Mouse (Mus musculus): ENCODE data around the gene Slc38a10. TPM values are rescaled to one million over a fixed set of nuclear protein-coding genes. Genes with fewer than 3 reads are reported as not detected.
A peak's percentile ranks its signal among the peaks of the same experiment; 100 is the strongest.

Slc38a10 gene
- total RNA-seq, 4 experiments from 2014 or later = 88.9 to 104 (median 91.6) TPM

- no peak for DNase-seq (ENCODE audit: low spot score)
Observed at GRCm38 (mm10) chr11:120140255-120140654, 10.9 kb downstream of the Slc38a10 start.

- no peak for DNase-seq (ENCODE audit: low spot score)
Observed at GRCm38 (mm10) chr11:120139309-120139731, 11.8 kb downstream of the Slc38a10 start.

- no peak for DNase-seq (ENCODE audit: low spot score)
Observed at GRCm38 (mm10) chr11:120137625-120138004, 13.5 kb downstream of the Slc38a10 start.

GRCm38 (mm10) chr11:120136796-120137624, 14.1 kb downstream of the Slc38a10 start:
- DNase-seq (ENCODE audit: low spot score) = no peak

- DNase-seq (ENCODE audit: low spot score) = no peak
Observed at GRCm38 (mm10) chr11:120136195-120136594, 15.0 kb downstream of the Slc38a10 start.

- DNase-seq (ENCODE audit: low spot score) = no peak
Observed at GRCm38 (mm10) chr11:120134847-120135530, 16.2 kb downstream of the Slc38a10 start.

- DNase-seq (ENCODE audit: low spot score) = no peak
Observed at GRCm38 (mm10) chr11:120134148-120134547, 17.0 kb downstream of the Slc38a10 start.

GRCm38 (mm10) chr11:120129281-120129680, 21.9 kb downstream of the Slc38a10 start:
- no peak for DNase-seq (ENCODE audit: low spot score)

GRCm38 (mm10) chr11:120126845-120127244, 24.3 kb downstream of the Slc38a10 start:
- no peak for DNase-seq (ENCODE audit: low spot score)

GRCm38 (mm10) chr11:120122126-120122525, 29.0 kb downstream of the Slc38a10 start:
- no peak for DNase-seq (ENCODE audit: low spot score)

- DNase-seq (ENCODE audit: low spot score) = peak; percentile 45
Observed at GRCm38 (mm10) chr11:120120642-120121420, 30.3 kb downstream of the Slc38a10 start.

- no peak for DNase-seq (ENCODE audit: low spot score)
Observed at GRCm38 (mm10) chr11:120119936-120120541, 31.1 kb downstream of the Slc38a10 start.

GRCm38 (mm10) chr11:120119108-120119507, 32.0 kb downstream of the Slc38a10 start:
- DNase-seq (ENCODE audit: low spot score) = no peak

- DNase-seq (ENCODE audit: low spot score) = no peak
Observed at GRCm38 (mm10) chr11:120117626-120118025, 33.5 kb downstream of the Slc38a10 start.

GRCm38 (mm10) chr11:120114488-120115215, 36.5 kb downstream of the Slc38a10 start:
- no peak for DNase-seq (ENCODE audit: low spot score)

- DNase-seq (ENCODE audit: low spot score) = no peak
Observed at GRCm38 (mm10) chr11:120112136-120112535, 39.0 kb downstream of the Slc38a10 start.

- peak; percentile 44 for DNase-seq (ENCODE audit: low spot score)
Observed at GRCm38 (mm10) chr11:120111033-120111432, 40.1 kb downstream of the Slc38a10 start.

GRCm38 (mm10) chr11:120110554-120110953, 40.6 kb downstream of the Slc38a10 start:
- DNase-seq (ENCODE audit: low spot score) = no peak

GRCm38 (mm10) chr11:120109558-120110210, 41.5 kb downstream of the Slc38a10 start:
- DNase-seq (ENCODE audit: low spot score) = no peak

GRCm38 (mm10) chr11:120107796-120108195, 43.4 kb downstream of the Slc38a10 start:
- DNase-seq (ENCODE audit: low spot score) = no peak

Measured in heart, adult 8-10 months (tissue).